Mouse (Mus musculus) MEL (cell line): ENCODE results near the gene Sap18b. TPM values are rescaled to one million over a fixed set of nuclear protein-coding genes. Genes with fewer than 3 reads are reported as not detected.

Source experiments
- DNase-seq: peaks from one replicate; pipeline ENCODE4 v3.0.0; 2011; ENCODE audit warnings: low read depth, low spot score
- H3K27ac ChIP-seq: 2 replicates; pipeline ENCODE4 v1.5.1; 2012; ENCODE audit warnings: low read depth, mild to moderate bottlenecking, control low read depth, low read length, moderate library complexity; ENCODE audit not compliant: control insufficient read depth
- H3K27me3 ChIP-seq, 2 experiments: fragments of 150-350 bp in 1 of 2; sonication (generic) in 1 of 2; 2 replicates each; pipeline ENCODE4 v1.6.1; 2012; ENCODE audit warnings: low read length in 2 of 2, mild to moderate bottlenecking in 2 of 2, improper control_type of control experiment in 1 of 2, moderate library complexity in 1 of 2; ENCODE audit not compliant: insufficient read depth in 2 of 2, control insufficient read depth in 1 of 2
- H3K36me3 ChIP-seq, 2 experiments: 2 replicates each; pipeline ENCODE4 v1.6.1; 2012 to 2014; ENCODE audit warnings: low read length in 2 of 2, improper control_type of control experiment in 1 of 2, inconsistent platforms in 1 of 2, mild to moderate bottlenecking in 1 of 2; ENCODE audit not compliant: insufficient read depth in 2 of 2, control insufficient read depth in 1 of 2
- H3K4me1 ChIP-seq, 2 experiments: fragments of 150-350 bp in 1 of 2; sonication (generic) in 1 of 2; 2 replicates each; pipeline ENCODE4 v1.6.1; 2012; ENCODE audit warnings: low read length in 2 of 2, improper control_type of control experiment in 1 of 2, mild to moderate bottlenecking in 1 of 2; ENCODE audit not compliant: insufficient read depth in 2 of 2, control insufficient read depth in 1 of 2
- H3K4me3 ChIP-seq, 2 experiments: fragments of 150-350 bp in 1 of 2; sonication (generic) in 1 of 2; 2 replicates each; pipeline ENCODE4 v1.5.1; 2012; ENCODE audit warnings: low read depth in 2 of 2, low read length in 2 of 2, mild to moderate bottlenecking in 2 of 2, moderate library complexity in 2 of 2, control low read depth in 1 of 2, improper control_type of control experiment in 1 of 2; ENCODE audit not compliant: control insufficient read depth in 1 of 2, insufficient read depth in 1 of 2
- H3K79me2 ChIP-seq: 2 replicates; pipeline ENCODE4 v1.6.1; 2012; ENCODE audit warnings: mild to moderate bottlenecking, low read length, moderate library complexity; ENCODE audit not compliant: control insufficient read depth, poor library complexity, insufficient read depth
- H3K9ac ChIP-seq: 2 replicates; pipeline ENCODE4 v1.6.1; 2012; ENCODE audit warnings: low read depth, mild to moderate bottlenecking, control low read depth, low read length, moderate library complexity; ENCODE audit not compliant: control insufficient read depth, poor library complexity, severe bottlenecking
- H3K9me3 ChIP-seq: fragments of 150-350 bp; sonication (generic); replicated peaks from 2 replicates; pipeline ENCODE4 v1.6.1; 2012; ENCODE audit warnings: mild to moderate bottlenecking, low read length, improper control_type of control experiment, moderate library complexity; ENCODE audit not compliant: insufficient read depth
- BHLHE40 ChIP-seq: IDR thresholded peaks from 2 replicates; pipeline ENCODE4 v1.6.1; 2012; ENCODE audit warnings: low read depth, mild to moderate bottlenecking, inconsistent platforms, low read length, improper control_type of control experiment, borderline replicate concordance
- CTCF ChIP-seq, 3 experiments: IDR thresholded peaks in 2 of 3; conservative IDR thresholded peaks in 1 of 3; 2 replicates each; pipeline ENCODE4 v1.5.1; 2011 to 2012; ENCODE audit warnings: low read length in 3 of 3, low read depth in 2 of 3, mild to moderate bottlenecking in 2 of 3, improper control_type of control experiment in 1 of 3, inconsistent platforms in 1 of 3, mixed read lengths in 1 of 3, moderate library complexity in 1 of 3; ENCODE audit not compliant: control insufficient read depth in 1 of 3, insufficient read depth in 1 of 3, poor library complexity in 1 of 3, severe bottlenecking in 1 of 3
- E2F4 ChIP-seq: IDR thresholded peaks from 2 replicates; pipeline ENCODE4 v1.6.1; 2011; ENCODE audit warnings: low read depth, low read length, improper control_type of control experiment, borderline replicate concordance
- ELF1 ChIP-seq: IDR thresholded peaks from 2 replicates; pipeline ENCODE4 v1.6.1; 2014; ENCODE audit warnings: low read depth, mild to moderate bottlenecking, inconsistent platforms, low read length, improper control_type of control experiment, moderate library complexity
- EP300 ChIP-seq, 2 experiments: IDR thresholded peaks; 2 replicates each; pipeline ENCODE4 v1.6.1; 2011; ENCODE audit warnings: improper control_type of control experiment in 2 of 2, low read length in 2 of 2, low read depth in 1 of 2, mild to moderate bottlenecking in 1 of 2
- ETS1 ChIP-seq: IDR thresholded peaks from 2 replicates; pipeline ENCODE4 v1.6.1; 2012; ENCODE audit warnings: low read depth, mild to moderate bottlenecking, inconsistent platforms, low read length, improper control_type of control experiment, moderate library complexity
- GABPA ChIP-seq: IDR thresholded peaks from 2 replicates; pipeline ENCODE4 v1.6.1; 2012; ENCODE audit warnings: low read depth, mild to moderate bottlenecking, inconsistent platforms, low read length, improper control_type of control experiment, moderate library complexity
- GATA1 ChIP-seq: IDR thresholded peaks from 2 replicates; pipeline ENCODE4 v1.6.1; 2011; ENCODE audit warnings: low read depth, low read length, improper control_type of control experiment
- HCFC1 ChIP-seq: IDR thresholded peaks from 2 replicates; pipeline ENCODE4 v1.6.1; 2012; ENCODE audit warnings: low read depth, mild to moderate bottlenecking, inconsistent platforms, low read length, improper control_type of control experiment, moderate library complexity
- JUND ChIP-seq: IDR thresholded peaks from 2 replicates; pipeline ENCODE4 v1.6.1; 2011; ENCODE audit warnings: low read depth, mild to moderate bottlenecking, improper control_type of control experiment, low read length
- KAT2A ChIP-seq: conservative IDR thresholded peaks from 2 replicates; pipeline ENCODE4 v1.6.1; 2012; ENCODE audit warnings: low read depth, low read length, improper control_type of control experiment, inconsistent platforms
- MAFK ChIP-seq: IDR thresholded peaks from 2 replicates; pipeline ENCODE4 v1.6.1; 2011; ENCODE audit warnings: low read depth, mild to moderate bottlenecking, low read length, improper control_type of control experiment, borderline replicate concordance
- MAX ChIP-seq: IDR thresholded peaks from 2 replicates; pipeline ENCODE4 v1.6.1; 2011; ENCODE audit warnings: low read length, improper control_type of control experiment
- MAZ ChIP-seq: IDR thresholded peaks from 2 replicates; pipeline ENCODE4 v1.6.1; 2012; ENCODE audit warnings: low read depth, mild to moderate bottlenecking, inconsistent platforms, low read length, improper control_type of control experiment
- MXI1 ChIP-seq: IDR thresholded peaks from 2 replicates; pipeline ENCODE4 v1.6.1; 2011; ENCODE audit warnings: mild to moderate bottlenecking, low read depth, low read length, improper control_type of control experiment
- MYC ChIP-seq: IDR thresholded peaks from 2 replicates; pipeline ENCODE4 v1.6.1; 2011; ENCODE audit warnings: low read depth, mild to moderate bottlenecking, low read length, improper control_type of control experiment, moderate library complexity
- NELFE ChIP-seq: IDR thresholded peaks from 2 replicates; pipeline ENCODE4 v1.6.1; 2011; ENCODE audit warnings: low read depth, low read length, improper control_type of control experiment
- NRF1 ChIP-seq: IDR thresholded peaks from 2 replicates; pipeline ENCODE4 v1.6.1; 2014; ENCODE audit warnings: low read depth, mild to moderate bottlenecking, inconsistent platforms, low read length, improper control_type of control experiment, moderate library complexity; ENCODE audit not compliant: poor library complexity, insufficient read depth, severe bottlenecking
- POLR2A ChIP-seq, 2 experiments: IDR thresholded peaks; 2 replicates each; pipeline ENCODE4 v1.6.1; 2011 to 2012; ENCODE audit warnings: low read length in 2 of 2, mild to moderate bottlenecking in 2 of 2, control low read depth in 1 of 2, improper control_type of control experiment in 1 of 2, low read depth in 1 of 2, moderate library complexity in 1 of 2; ENCODE audit not compliant: control insufficient read depth in 1 of 2, insufficient read depth in 1 of 2, poor library complexity in 1 of 2
- POLR2AphosphoS2 ChIP-seq: IDR thresholded peaks from 2 replicates; pipeline ENCODE4 v1.6.1; 2011; ENCODE audit warnings: low read length, improper control_type of control experiment
- POLR2AphosphoS5 ChIP-seq: IDR thresholded peaks from 2 replicates; pipeline ENCODE4 v1.6.1; 2012; ENCODE audit warnings: low read depth, borderline replicate concordance, mild to moderate bottlenecking, inconsistent platforms, low read length, moderate library complexity, mixed read lengths
- RAD21 ChIP-seq: IDR thresholded peaks from 2 replicates; pipeline ENCODE4 v1.6.1; 2011; ENCODE audit warnings: mild to moderate bottlenecking, low read depth, low read length, improper control_type of control experiment
- RCOR1 ChIP-seq: IDR thresholded peaks from 2 replicates; pipeline ENCODE4 v1.6.1; 2012; ENCODE audit warnings: low read depth, mild to moderate bottlenecking, inconsistent platforms, low read length, improper control_type of control experiment
- SIN3A ChIP-seq: IDR thresholded peaks from 2 replicates; pipeline ENCODE4 v1.6.1; 2012; ENCODE audit warnings: low read length, improper control_type of control experiment, inconsistent platforms
- SMC3 ChIP-seq: IDR thresholded peaks from 2 replicates; pipeline ENCODE4 v1.6.1; 2011; ENCODE audit warnings: low read depth, low read length, improper control_type of control experiment
- TAL1 ChIP-seq: IDR thresholded peaks from 2 replicates; pipeline ENCODE4 v1.6.1; 2012; ENCODE audit warnings: mild to moderate bottlenecking, inconsistent platforms, low read length, moderate library complexity, mixed read lengths
- TBP ChIP-seq: IDR thresholded peaks from 2 replicates; pipeline ENCODE4 v1.8.0; 2011; ENCODE audit warnings: low read depth, low read length, improper control_type of control experiment
- TCF12 ChIP-seq: IDR thresholded peaks from 2 replicates; pipeline ENCODE4 v1.6.1; 2014; ENCODE audit warnings: low read depth, mild to moderate bottlenecking, inconsistent platforms, low read length, improper control_type of control experiment, moderate library complexity
- UBTF ChIP-seq: IDR thresholded peaks from 2 replicates; pipeline ENCODE4 v1.6.1; 2012; ENCODE audit warnings: low read depth, mild to moderate bottlenecking, inconsistent platforms, low read length, improper control_type of control experiment, moderate library complexity, borderline replicate concordance; ENCODE audit not compliant: insufficient read depth
- USF1 ChIP-seq: IDR thresholded peaks from 2 replicates; pipeline ENCODE4 v1.6.1; 2014; ENCODE audit warnings: low read depth, mild to moderate bottlenecking, inconsistent platforms, low read length, improper control_type of control experiment, moderate library complexity
- USF2 ChIP-seq, 2 experiments: IDR thresholded peaks; 2 replicates each; pipeline ENCODE4 v1.6.1; 2011 to 2012; ENCODE audit warnings: improper control_type of control experiment in 2 of 2, low read length in 2 of 2, borderline replicate concordance in 1 of 2, inconsistent platforms in 1 of 2, low read depth in 1 of 2, mild to moderate bottlenecking in 1 of 2; ENCODE audit not compliant: insufficient read depth in 1 of 2
- ZC3H11A ChIP-seq: IDR thresholded peaks from 2 replicates; pipeline ENCODE4 v1.6.1; 2012; ENCODE audit warnings: low read depth, mild to moderate bottlenecking, inconsistent platforms, low read length, improper control_type of control experiment
- ZKSCAN1 ChIP-seq: IDR thresholded peaks from 2 replicates; pipeline ENCODE4 v1.6.1; 2012; ENCODE audit warnings: low read depth, mild to moderate bottlenecking, inconsistent platforms, low read length, improper control_type of control experiment, moderate library complexity
- ZMIZ1 ChIP-seq: IDR thresholded peaks from 2 replicates; pipeline ENCODE4 v1.6.1; 2012; ENCODE audit warnings: low read depth, mild to moderate bottlenecking, inconsistent platforms, low read length, improper control_type of control experiment, moderate library complexity
- ZNF384 ChIP-seq: IDR thresholded peaks from 2 replicates; pipeline ENCODE4 v1.6.1; 2012; ENCODE audit warnings: low read depth, mild to moderate bottlenecking, inconsistent platforms, low read length, improper control_type of control experiment
- polyA plus RNA-seq, 2 experiments: library from polyadenylated mRNA; stranded (reverse) in 1 of 2; unstranded in 1 of 2; fragments of >175 nt in 1 of 2; fragments of >200 nt in 1 of 2; gene quantifications; 2 replicates each; pipeline versions ENCODE4 v1.2.1 to v1.2.4; 2012; ENCODE audit warnings: low replicate concordance in 2 of 2, low read depth in 1 of 2; ENCODE audit not compliant: insufficient read length in 2 of 2, insufficient read depth in 1 of 2, missing spikeins in 1 of 2
- total RNA-seq: library from RNA; depleted of rRNA; stranded (reverse); fragments of 300-350 nt; gene quantifications from 2 replicates; pipeline ENCODE4 v1.2.3, GENCODE M21; 2012

Sap18b gene
- total and polyA plus RNA-seq, 3 experiments = 182 to 354 TPM; not detected in 1

- Histone ChIP-seq H3K9me3 (no peaks in the 10 kb centered on the region), H3K36me3 (peaks cover 0 to 3% of the 10 kb centered on the region in 2 experiments; a peak in 2 of 4 replicates), H3K27me3 (no peaks in the 10 kb centered on the region), H3K9ac (peak overlapping the region; percentile 68), H3K4me1 (peaks cover 0 to 10% of the 10 kb centered on the region in 2 experiments; a peak in 1 of 4 replicates), H3K4me3 (peak overlapping the region; percentile 59 to 61), H3K27ac (peak overlapping the region; percentile 50), H3K79me2 (no peaks in the 10 kb centered on the region)
- peak; percentile 92 for DNase-seq
- TF ChIP-seq POLR2A (IDR thresholded peaks at IDR 0.05; ENCODE audit: control insufficient read depth in 1 of 2, insufficient read depth in 1 of 2, low read depth in 1 of 2, low read length in 2 of 2, poor library complexity in 1 of 2) = peak in 1 of 2 experiments; percentile 27; a peak in 1 of 4 replicates
- no peak for TF ChIP-seq MYC
- TF ChIP-seq NELFE = peak; percentile 46
- TF ChIP-seq MAFK = no peak
- TF ChIP-seq TBP = no peak
- no peak for TF ChIP-seq EP300 (IDR thresholded peaks at IDR 0.05; ENCODE audit: low read depth in 1 of 2, low read length in 2 of 2)
- no peak for TF ChIP-seq UBTF
- TF ChIP-seq TCF12 = no peak
- TF ChIP-seq GABPA = no peak
- TF ChIP-seq ZMIZ1 = no peak
- no peak for TF ChIP-seq RCOR1
- TF ChIP-seq USF1 = no peak
- TF ChIP-seq ZC3H11A = peak; percentile 75
- peak; percentile 76 for TF ChIP-seq SMC3
- no peak for TF ChIP-seq POLR2AphosphoS5
- TF ChIP-seq RAD21 = peak; percentile 91
- 0 out of 2 replicates have a peak, but pooled peaks have one; percentile 2 for TF ChIP-seq GATA1
- no peak for TF ChIP-seq BHLHE40
- no peak for TF ChIP-seq ZNF384
- 0 out of 2 replicates have a peak, but pooled peaks have one; percentile 41 for TF ChIP-seq HCFC1
- TF ChIP-seq CTCF (IDR thresholded peaks at IDR 0.05 in 2 of 3, conservative IDR thresholded peaks at IDR 0.05 in 1 of 3; ENCODE audit: control insufficient read depth in 1 of 3, insufficient read depth in 1 of 3, low read depth in 2 of 3, low read length in 3 of 3, poor library complexity in 1 of 3, severe bottlenecking in 1 of 3) = peak; percentile 82 to 98 (median 90)
- TF ChIP-seq E2F4 = no peak
- TF ChIP-seq USF2 (IDR thresholded peaks at IDR 0.05; ENCODE audit: borderline replicate concordance in 1 of 2, insufficient read depth in 1 of 2, low read depth in 1 of 2, low read length in 2 of 2) = no peak
- 0 out of 2 replicates have a peak, but pooled peaks have one; percentile 29 for TF ChIP-seq ELF1
- peak; percentile 51 for TF ChIP-seq MXI1
- 0 out of 2 replicates have a peak, but pooled peaks have one; percentile 18 for TF ChIP-seq MAX
- TF ChIP-seq NRF1 = 0 out of 2 replicates have a peak, but pooled peaks have one; percentile 24
- TF ChIP-seq SIN3A = peak; percentile 40
- peak; percentile 21; the same call in 1 of the 2 replicates for TF ChIP-seq MAZ
- peak; percentile 22; the same call in 1 of the 2 replicates for TF ChIP-seq ETS1
- TF ChIP-seq TAL1 = no peak
- no peak for TF ChIP-seq POLR2AphosphoS2
- no peak for TF ChIP-seq KAT2A
- peak; percentile 42; the same call in 1 of the 2 replicates for TF ChIP-seq ZKSCAN1
- TF ChIP-seq JUND = no peak
Measured at GRCm38 (mm10) chr8:95832603-95833434, 7.7 kb downstream of the Sap18b start.
